27 mouse cellular contexts compared by ENCODE assay signal in the genomic region with DNA sequence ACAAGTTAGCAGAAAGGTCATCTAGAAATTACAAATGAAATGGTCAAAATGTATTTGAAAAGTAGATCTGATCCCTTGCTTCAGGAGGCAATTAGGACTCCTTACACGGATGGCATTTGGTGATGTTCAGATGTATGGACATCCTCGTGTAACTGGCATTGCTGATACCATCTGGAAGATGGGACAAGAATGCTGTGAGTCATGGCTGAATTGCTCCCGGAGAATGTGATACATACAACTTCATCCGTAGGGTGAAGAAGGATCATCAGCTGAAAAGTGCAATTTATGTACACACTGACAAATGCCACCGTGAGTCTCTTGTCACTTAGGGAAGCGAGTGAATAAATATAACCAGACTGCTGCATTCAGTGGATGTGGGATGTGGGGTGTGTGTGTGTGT.
DNase-seq lines count a peak whose midpoint lies in the region; ATAC-seq and TF ChIP-seq lines count a peak whose summit lies in the region.
"Had no signal": no experiment of that assay in that cellular context is flagged by ENCODE, and none has a peak within 500 bp of the region (broad histone marks: within the 10 kb centered on the region; RNA-seq: fewer than 3 reads in every experiment).

No protein-coding gene starts in this region.

- no peak for DNase-seq in forebrain, postnatal 0 days
- DNase-seq in limb, embryonic 14.5 days (ENCODE audit: low spot score), result no peak
- DNase-seq in limb, embryonic 10.5 days (ENCODE audit: low spot score), result no peak
- DNase-seq in ovary, postnatal 14 days (ENCODE audit: low spot score), result no peak
- DNase-seq: adrenal gland, adult 2 months; adrenal gland, postnatal 36 days; cerebellum, adult 9-10 months; cerebellum, postnatal 36 days; gastrocnemius, adult 2 months; gastrocnemius, postnatal 36 days; heart, postnatal 10 days; kidney, adult 18-20 months; liver; lung, adult 2 months; lung, postnatal 14 days; right cerebral cortex, postnatal 14 days had no signal

- no peak overlapping the region for H3K27ac ChIP-seq in forebrain, postnatal 0 days (ENCODE audit: low read depth, low read length)
- H3K27ac ChIP-seq in forebrain, embryonic 16.5 days (ENCODE audit: low read length), result no peak overlapping the region
- H3K27ac ChIP-seq in limb, embryonic 14.5 days (replicated peaks; ENCODE audit: low read depth, low read length), result no peak overlapping the region
- H3K27ac ChIP-seq in limb, embryonic 10.5 days, result no peak overlapping the region
- H3K27ac ChIP-seq: gastrocnemius, adult 2 months; heart, embryonic 13.5 days; kidney, postnatal 0 days; liver, embryonic 14.5 days; midbrain, embryonic 15.5 days; neural tube, embryonic 12.5 days; stomach, embryonic 15.5 days had no signal

- no peak for TF ChIP-seq POLR2A in limb, embryonic 14.5 days (IDR thresholded peaks at IDR 0.05; ENCODE audit: borderline replicate concordance, extremely low read depth, insufficient read depth, insufficient read length)
- TF ChIP-seq POLR2A in myocyte (IDR thresholded peaks at IDR 0.05; ENCODE audit: insufficient read length, low read depth), result no peak

- no peak for ATAC-seq in forebrain, postnatal 0 days
- no peak for ATAC-seq in forebrain, embryonic 16.5 days
- no peak for ATAC-seq in limb, embryonic 14.5 days (ENCODE audit: low FRiP score, low read depth)
- ATAC-seq: activated CD4-positive, CD25-positive, alpha-beta regulatory T cell, adult 4 months; midbrain, embryonic 15.5 days had no signal

- H3ac ChIP-seq in C2C12 (ENCODE audit: control insufficient read depth, insufficient read length, low read depth) (no peak overlapping the region), myocyte (ENCODE audit: control insufficient read depth, insufficient read length) (no peak overlapping the region)

- no peaks in the 10 kb centered on the region for H3K27me3 ChIP-seq in forebrain, postnatal 0 days (ENCODE audit: insufficient read depth, low read length)
- no peaks in the 10 kb centered on the region for H3K27me3 ChIP-seq in forebrain, embryonic 16.5 days (replicated peaks; ENCODE audit: control insufficient read depth, insufficient read depth, low read length)
- H3K27me3 ChIP-seq in limb, embryonic 14.5 days (ENCODE audit: control insufficient read depth, insufficient read depth, low read length), result no peaks in the 10 kb centered on the region
- no peaks in the 10 kb centered on the region for H3K27me3 ChIP-seq in limb, embryonic 10.5 days (ENCODE audit: low read depth, poor library complexity, severe bottlenecking)
- H3K27me3 ChIP-seq in C2C12 (ENCODE audit: control insufficient read depth, insufficient read depth, insufficient read length), result no peaks in the 10 kb centered on the region
- no peaks in the 10 kb centered on the region for H3K27me3 ChIP-seq in myocyte (ENCODE audit: control insufficient read depth, insufficient read depth, insufficient read length)
- H3K27me3 ChIP-seq: heart, embryonic 13.5 days; hindbrain, embryonic 15.5 days; midbrain, embryonic 15.5 days; neural tube, embryonic 12.5 days; stomach, embryonic 15.5 days had no signal

- no peaks in the 10 kb centered on the region for H3K4me1 ChIP-seq in forebrain, postnatal 0 days (ENCODE audit: insufficient read depth)
- peaks cover 12% of the 10 kb centered on the region for H3K4me1 ChIP-seq in forebrain, embryonic 16.5 days (replicated peaks; ENCODE audit: control insufficient read depth, insufficient read depth, low read length)
- peaks cover 12% of the 10 kb centered on the region for H3K4me1 ChIP-seq in limb, embryonic 14.5 days (ENCODE audit: control insufficient read depth, insufficient read depth, low read length)
- peaks cover 8% of the 10 kb centered on the region for H3K4me1 ChIP-seq in limb, embryonic 10.5 days
- H3K4me1 ChIP-seq: midbrain, embryonic 15.5 days; stomach, embryonic 15.5 days had no signal

- no peak for TF ChIP-seq CTCF in forebrain, postnatal 0 days (IDR thresholded peaks at IDR 0.05; ENCODE audit: low read depth)
- no peak for TF ChIP-seq CTCF in C2C12 (IDR thresholded peaks at IDR 0.05; ENCODE audit: control insufficient read depth, insufficient read depth, insufficient read length)

- H3K36me3 ChIP-seq in forebrain, postnatal 0 days (ENCODE audit: insufficient read depth), result no peaks in the 10 kb centered on the region
- no peaks in the 10 kb centered on the region for H3K36me3 ChIP-seq in forebrain, embryonic 16.5 days (ENCODE audit: control insufficient read depth, insufficient read depth)
- H3K36me3 ChIP-seq in limb, embryonic 14.5 days (ENCODE audit: control insufficient read depth, insufficient read depth, low read length), result no peaks in the 10 kb centered on the region
- no peaks in the 10 kb centered on the region for H3K36me3 ChIP-seq in limb, embryonic 10.5 days
- H3K36me3 ChIP-seq in C2C12 (ENCODE audit: control insufficient read depth, insufficient read depth), result no peaks in the 10 kb centered on the region
- no peaks in the 10 kb centered on the region for H3K36me3 ChIP-seq in myocyte (ENCODE audit: control insufficient read depth, insufficient read depth)
- H3K36me3 ChIP-seq: heart, embryonic 13.5 days; hindbrain, embryonic 15.5 days; midbrain, embryonic 15.5 days; neural tube, embryonic 12.5 days; stomach, embryonic 15.5 days had no signal

- H3K4me3 ChIP-seq in forebrain, postnatal 0 days (ENCODE audit: low read depth, low read length), result no peak overlapping the region
- H3K4me3 ChIP-seq in forebrain, embryonic 16.5 days (replicated peaks; ENCODE audit: low read length), result no peak overlapping the region
- H3K4me3 ChIP-seq in limb, embryonic 14.5 days (replicated peaks; ENCODE audit: low read length), result no peak overlapping the region
- no peak overlapping the region for H3K4me3 ChIP-seq in limb, embryonic 10.5 days
- H3K4me3 ChIP-seq in C2C12 (ENCODE audit: insufficient read depth, poor library complexity, severe bottlenecking) (no peak overlapping the region), myocyte (no peak overlapping the region)
- H3K4me3 ChIP-seq: gastrocnemius, adult 2 months; heart, embryonic 13.5 days; hindbrain, embryonic 15.5 days; midbrain, embryonic 15.5 days; neural tube, embryonic 12.5 days; stomach, embryonic 15.5 days had no signal

- H3K79me3 ChIP-seq in C2C12 (ENCODE audit: low read depth), result no peaks in the 10 kb centered on the region

- 0 out of 2 replicates have a peak overlapping the region, but pooled peaks have one; percentile 34 for H3K4me2 ChIP-seq in forebrain, postnatal 0 days (ENCODE audit: low read depth)
- H3K4me2 ChIP-seq in forebrain, embryonic 16.5 days (ENCODE audit: low read length), result no peak overlapping the region; the same call in 1 of the 2 replicates
- peak overlapping the region; percentile 39; the same call in 1 of the 2 replicates for H3K4me2 ChIP-seq in limb, embryonic 14.5 days (replicated peaks; ENCODE audit: low read depth, low read length, severe bottlenecking)
- H3K4me2 ChIP-seq in myocyte (ENCODE audit: low read depth), result peak overlapping the region; percentile 8
- H3K4me2 ChIP-seq: heart, embryonic 13.5 days; midbrain, embryonic 15.5 days; stomach, embryonic 15.5 days had no signal

- H3K9me3 ChIP-seq in forebrain, postnatal 0 days (ENCODE audit: low read length), result no peaks in the 10 kb centered on the region
- no peaks in the 10 kb centered on the region for H3K9me3 ChIP-seq in forebrain, embryonic 16.5 days (ENCODE audit: control insufficient read depth, low read length)
- H3K9me3 ChIP-seq in limb, embryonic 14.5 days (ENCODE audit: control insufficient read depth, low read length), result no peaks in the 10 kb centered on the region
- H3K9me3 ChIP-seq in limb, embryonic 10.5 days (replicated peaks), result no peaks in the 10 kb centered on the region
- H3K9me3 ChIP-seq: heart, embryonic 13.5 days; hindbrain, embryonic 15.5 days; midbrain, embryonic 15.5 days; neural tube, embryonic 12.5 days; stomach, embryonic 15.5 days had no signal

- H3K9ac ChIP-seq in forebrain, postnatal 0 days, result no peak overlapping the region
- no peak overlapping the region for H3K9ac ChIP-seq in forebrain, embryonic 16.5 days (replicated peaks; ENCODE audit: low read depth, low read length)
- H3K9ac ChIP-seq in limb, embryonic 14.5 days (ENCODE audit: low read depth, low read length, severe bottlenecking), result no peak overlapping the region
- H3K9ac ChIP-seq: heart, embryonic 13.5 days; hindbrain, embryonic 15.5 days; liver, embryonic 14.5 days; midbrain, embryonic 15.5 days; neural tube, embryonic 12.5 days; stomach, embryonic 15.5 days had no signal

- WGBS in forebrain, postnatal 0 days, result 53% methylated on average over 6 of the region's 6 CpGs
- 46% methylated on average over 6 of the region's 6 CpGs for WGBS in forebrain, embryonic 16.5 days
- 77% methylated on average over 6 of the region's 6 CpGs for WGBS in limb, embryonic 14.5 days
- 87% methylated on average over 6 of the region's 6 CpGs for WGBS in limb, embryonic 10.5 days

- H3K79me2 ChIP-seq in C2C12 (ENCODE audit: control insufficient read depth, insufficient read depth) (no peaks in the 10 kb centered on the region), myocyte (ENCODE audit: control insufficient read depth, insufficient read depth) (no peaks in the 10 kb centered on the region)

TF ChIP-seq in C2C12, 6 proteins besides CTCF, POLR2A, EP300 and RAD21:
- TF ChIP-seq MYOD1 (IDR thresholded peaks at IDR 0.05; ENCODE audit: control insufficient read depth, insufficient read length, low read depth) (no peak), FOSL1 (IDR thresholded peaks at IDR 0.05; ENCODE audit: insufficient read depth, low read length, poor library complexity, severe bottlenecking) (peak; percentile 77), MAX (IDR thresholded peaks at IDR 0.05) (peak; percentile 73)
TF ChIP-seq in C2C12: peak in this region for 2.

TF ChIP-seq in myocyte, 11 proteins besides CTCF, POLR2A, EP300 and RAD21:
- TF ChIP-seq MYOD1 (IDR thresholded peaks at IDR 0.05; ENCODE audit: control insufficient read depth in 1 of 3, insufficient read length in 2 of 3, low read depth in 2 of 3) (no peak), SRF (IDR thresholded peaks at IDR 0.05; ENCODE audit: control insufficient read depth, insufficient read length, low read depth) (no peak), MYOG (IDR thresholded peaks at IDR 0.05; ENCODE audit: control insufficient read depth in 1 of 3, insufficient read depth in 1 of 3, insufficient read length in 2 of 3, low read depth in 2 of 3) (no peak), CEBPB (IDR thresholded peaks at IDR 0.05; ENCODE audit: insufficient read depth, poor library complexity, severe bottlenecking) (no peak), TCF12 (IDR thresholded peaks at IDR 0.05; ENCODE audit: insufficient read depth, poor library complexity, severe bottlenecking) (no peak), MAX (IDR thresholded peaks at IDR 0.05; ENCODE audit: low read depth) (no peak), TCF3 (IDR thresholded peaks at IDR 0.05; ENCODE audit: insufficient read length, low read depth) (no peak), USF1 (IDR thresholded peaks at IDR 0.05; ENCODE audit: low read depth) (no peak), REST (IDR thresholded peaks at IDR 0.05; ENCODE audit: insufficient read depth, insufficient read length) (no peak), POLR2AphosphoS2 (IDR thresholded peaks at IDR 0.05; ENCODE audit: insufficient read length, low read depth) (no peak), E2F4 (IDR thresholded peaks at IDR 0.05; ENCODE audit: insufficient read depth) (no peak)
